Mouse (Mus musculus) midbrain, embryonic 16.5 days (tissue): ENCODE measurements around the gene Ppid. TPM values are rescaled to one million over a fixed set of nuclear protein-coding genes. Genes with fewer than 3 reads are reported as not detected.
A peak's percentile ranks its signal among the peaks of the same experiment; 100 is the strongest.
"Not testable (repeated sequence)": the region's sequence is repeated elsewhere in the genome, so short reads cannot be mapped to it uniquely, and the experiment has no call there.

Experiments used
- ATAC-seq: fragments of 200-750 bp; cut with Nextera tagmentation; 2 replicates; pipeline ENCODE4 v1.8.0; 2017; ENCODE audit warnings: moderate TSS enrichment
- H3K27ac ChIP-seq: fragments of 300-500 bp; sonication (generic); 2 replicates; pipeline ENCODE4 v1.5.1; 2014; ENCODE audit warnings: mild to moderate bottlenecking, low read length, mixed read lengths
- H3K27me3 ChIP-seq: fragments of 300-500 bp; sonication (generic); 2 replicates; pipeline ENCODE4 v1.6.1; 2014; ENCODE audit warnings: low read depth, low read length, mixed read lengths; ENCODE audit not compliant: control insufficient read depth, insufficient read depth
- H3K36me3 ChIP-seq: fragments of 300-500 bp; sonication (generic); 2 replicates; pipeline ENCODE4 v1.6.1; 2014; ENCODE audit warnings: mild to moderate bottlenecking, low read length, moderate library complexity, mixed read lengths; ENCODE audit not compliant: control insufficient read depth, insufficient read depth
- H3K4me1 ChIP-seq: fragments of 300-500 bp; sonication (generic); 2 replicates; pipeline ENCODE4 v1.6.1; 2014; ENCODE audit warnings: mild to moderate bottlenecking, low read length, mixed read lengths; ENCODE audit not compliant: control insufficient read depth, insufficient read depth
- H3K4me2 ChIP-seq: fragments of 300-500 bp; sonication (generic); 2 replicates; pipeline ENCODE4 v1.6.1; 2014; ENCODE audit warnings: mild to moderate bottlenecking, low read length, mixed read lengths
- H3K4me3 ChIP-seq: fragments of 300-500 bp; sonication (generic); 2 replicates; pipeline ENCODE4 v1.5.1; 2014; ENCODE audit warnings: low read depth, mild to moderate bottlenecking, low read length, moderate library complexity, mixed read lengths
- H3K9ac ChIP-seq: fragments of 300-500 bp; sonication (generic); 2 replicates; pipeline ENCODE4 v1.6.1; 2014; ENCODE audit warnings: low read depth, low read length, mixed read lengths
- H3K9me3 ChIP-seq: fragments of 300-500 bp; sonication (generic); replicated peaks from 2 replicates; pipeline ENCODE4 v1.6.1; 2014; ENCODE audit warnings: mild to moderate bottlenecking, low read length, mixed read lengths; ENCODE audit not compliant: control insufficient read depth, poor library complexity, severe bottlenecking
- WGBS: fragments of 180-500 bp; shearing (Covaris S2); extraction: QIAGEN DNeasy Blood & Tissue Kit; methylation state at CpG from one replicate; pipeline ENCODE4 v1.1.7; 2014; 5-methylcytosine and 5-hydroxymethylcytosine counted together
- polyA plus RNA-seq: library from polyadenylated mRNA; unstranded; fragments of >200 nt; fragmentation: Nextera tagmentation; extraction: Ambion mirVana; gene quantifications from 2 replicates; pipeline ENCODE4 v1.2.1, GENCODE M21; 2015

The Ppid gene
- polyA plus RNA-seq, 1 experiment from 2014 or later = 148 TPM

DNA sequence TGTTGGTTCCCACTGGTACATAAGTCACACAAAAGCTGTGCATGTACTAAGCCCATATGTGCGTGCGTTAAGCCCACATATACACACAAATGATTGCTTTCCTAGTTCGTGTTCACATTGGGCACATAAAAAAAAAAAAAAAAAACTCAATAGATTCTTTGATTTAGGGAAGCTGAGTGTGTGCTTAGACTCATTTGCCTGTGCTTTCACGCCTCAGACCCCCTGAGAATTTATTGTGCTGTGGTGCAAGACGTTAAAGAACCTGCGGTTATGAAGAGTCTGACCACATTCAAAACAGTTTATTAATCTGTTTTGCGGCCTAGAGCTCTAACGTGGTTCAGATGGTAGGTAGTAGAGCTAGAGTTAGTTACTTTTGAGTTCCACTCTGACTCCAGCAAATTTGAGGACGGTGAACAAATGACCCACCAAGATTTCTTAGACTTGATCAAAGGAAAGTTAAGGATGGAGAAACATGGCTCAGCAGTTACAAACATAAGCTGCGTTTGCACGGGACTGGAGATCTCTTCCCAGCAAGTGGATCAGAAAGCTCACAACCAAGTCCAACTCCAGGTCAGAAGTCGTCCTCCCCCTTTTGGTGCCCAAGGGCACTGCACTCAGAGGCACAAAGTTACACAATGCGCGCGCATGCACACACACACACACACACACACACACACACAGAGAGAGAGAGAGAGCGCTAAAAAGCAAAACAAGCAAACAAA lies 22.4 kb upstream of the Ppid start:
- Histone ChIP-seq H3K36me3 (no peaks in the 10 kb centered on the region), H3K9ac (no peak overlapping the region; the same call in 1 of the 2 replicates), H3K9me3 (no peaks in the 10 kb centered on the region), H3K4me2 (peak overlapping the region; percentile 82), H3K27me3 (no peaks in the 10 kb centered on the region), H3K4me1 (peaks cover 16% of the 10 kb centered on the region; the same call in 1 of the 2 replicates), H3K27ac (no peak overlapping the region), H3K4me3 (no peak overlapping the region; the same call in 1 of the 2 replicates)
- 82% methylated on average over 16 of the region's 16 CpGs for WGBS
- ATAC-seq = no peak

DNA sequence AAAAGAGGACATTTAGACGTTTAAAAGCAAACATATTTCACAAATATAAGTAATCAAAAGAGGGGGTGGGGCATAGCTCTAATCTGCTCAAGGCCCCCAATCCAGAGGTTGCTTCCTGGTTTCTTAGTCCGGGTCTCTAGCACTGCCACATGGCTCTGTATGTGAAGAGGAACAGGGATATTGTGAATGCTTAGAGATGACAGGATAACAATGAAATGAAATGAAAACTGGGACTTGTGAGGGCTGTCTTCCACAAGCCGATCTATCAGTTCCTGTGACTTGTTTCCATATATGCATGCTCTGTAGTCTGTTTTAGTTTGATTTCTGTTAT lies 21.8 kb upstream of the Ppid start:
- no peaks in the 10 kb centered on the region for H3K36me3 ChIP-seq
- WGBS = 84% methylated on average over 3 of the region's 3 CpGs
- H3K9ac ChIP-seq = no peak overlapping the region
- H3K9me3 ChIP-seq = no peaks in the 10 kb centered on the region
- H3K4me1 ChIP-seq = peaks cover 16% of the 10 kb centered on the region; the same call in 1 of the 2 replicates
- H3K4me2 ChIP-seq = no peak overlapping the region
- no peak for ATAC-seq
- H3K27me3 ChIP-seq = no peaks in the 10 kb centered on the region
- no peak overlapping the region for H3K27ac ChIP-seq
- no peak overlapping the region for H3K4me3 ChIP-seq

DNA sequence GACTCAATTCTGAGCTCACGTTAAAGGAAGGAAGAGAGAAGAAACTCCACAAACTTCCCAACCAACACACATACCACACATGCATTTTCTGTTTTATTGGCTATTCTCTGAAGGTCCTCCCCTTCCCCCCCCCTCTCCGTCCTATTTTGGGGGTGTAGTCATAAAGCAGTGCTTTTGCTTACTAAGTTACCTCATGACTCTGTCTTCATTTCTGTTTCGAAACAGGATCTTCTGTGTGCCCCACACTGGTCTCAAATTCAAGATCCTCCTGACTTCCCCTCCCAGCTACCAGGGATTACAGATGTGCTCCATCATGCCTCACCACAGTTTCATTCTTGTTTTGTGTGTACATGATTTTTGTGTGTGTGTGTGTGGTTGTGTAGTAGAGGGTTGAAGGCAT lies 18.7 kb upstream of the Ppid start:
- Histone ChIP-seq H3K36me3 (no peaks in the 10 kb centered on the region), H3K4me1 (peaks cover 12% of the 10 kb centered on the region), H3K9ac (no peak overlapping the region), H3K27ac (no peak overlapping the region), H3K4me2 (no peak overlapping the region), H3K9me3 (no peaks in the 10 kb centered on the region), H3K4me3 (no peak overlapping the region), H3K27me3 (no peaks in the 10 kb centered on the region)
- no peak for ATAC-seq
- WGBS = 66% methylated on average over 3 of the region's 3 CpGs

DNA sequence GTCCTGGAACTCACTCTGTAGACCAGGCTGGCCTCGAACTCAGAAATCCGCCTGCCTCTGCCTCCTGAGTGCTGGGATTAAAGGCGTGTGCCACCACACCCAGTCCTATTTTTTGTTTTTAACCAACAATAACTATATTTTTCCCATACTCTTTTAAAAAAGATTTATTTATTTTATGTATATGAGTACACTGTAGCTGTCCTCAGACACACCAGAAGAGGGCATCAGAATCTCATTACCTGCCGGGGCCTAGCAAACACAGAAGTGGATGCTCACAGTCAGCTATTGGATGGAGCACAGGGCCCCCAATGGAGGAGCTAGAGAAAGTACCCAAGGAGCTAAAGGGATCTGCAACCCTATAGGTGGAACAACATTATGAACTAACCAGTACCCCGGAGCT lies 17.8 kb upstream of the Ppid start:
- ATAC-seq, H3K9me3 ChIP-seq, H3K4me3 ChIP-seq, H3K36me3 ChIP-seq, H3K27me3 ChIP-seq, H3K9ac ChIP-seq, H3K4me2 ChIP-seq, H3K27ac ChIP-seq: not testable (repeated sequence)
- H3K4me1 ChIP-seq = peaks cover 11% of the 10 kb centered on the region
- WGBS = 96% methylated on average over 5 of the region's 5 CpGs

DNA sequence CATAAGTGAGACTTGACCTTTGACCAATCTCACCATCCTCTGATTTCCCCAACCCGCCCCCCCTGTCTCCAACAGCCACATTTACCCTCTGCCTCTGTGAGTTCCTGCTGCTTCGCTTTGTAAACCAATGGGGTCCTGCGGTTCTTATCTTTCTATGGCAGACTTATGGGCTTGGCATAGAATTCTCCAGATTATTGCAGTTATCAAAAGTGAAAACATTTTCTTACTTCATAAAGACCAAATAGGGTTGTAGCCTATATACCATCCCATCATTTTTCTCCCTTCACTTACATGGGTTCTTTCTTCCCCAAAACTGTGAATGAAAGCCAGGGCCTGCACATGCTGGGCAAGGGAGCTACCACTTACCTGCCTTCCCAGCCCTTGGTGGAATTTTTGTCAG lies 16.8 kb upstream of the Ppid start:
- H3K9me3 ChIP-seq = no peaks in the 10 kb centered on the region
- 85% methylated on average over 3 of the region's 3 CpGs for WGBS
- no peak overlapping the region for H3K9ac ChIP-seq
- no peaks in the 10 kb centered on the region for H3K36me3 ChIP-seq
- peaks cover 10% of the 10 kb centered on the region for H3K4me1 ChIP-seq
- no peak overlapping the region for H3K4me2 ChIP-seq
- no peak overlapping the region for H3K27ac ChIP-seq
- ATAC-seq = no peak
- no peak overlapping the region for H3K4me3 ChIP-seq
- no peaks in the 10 kb centered on the region for H3K27me3 ChIP-seq

DNA sequence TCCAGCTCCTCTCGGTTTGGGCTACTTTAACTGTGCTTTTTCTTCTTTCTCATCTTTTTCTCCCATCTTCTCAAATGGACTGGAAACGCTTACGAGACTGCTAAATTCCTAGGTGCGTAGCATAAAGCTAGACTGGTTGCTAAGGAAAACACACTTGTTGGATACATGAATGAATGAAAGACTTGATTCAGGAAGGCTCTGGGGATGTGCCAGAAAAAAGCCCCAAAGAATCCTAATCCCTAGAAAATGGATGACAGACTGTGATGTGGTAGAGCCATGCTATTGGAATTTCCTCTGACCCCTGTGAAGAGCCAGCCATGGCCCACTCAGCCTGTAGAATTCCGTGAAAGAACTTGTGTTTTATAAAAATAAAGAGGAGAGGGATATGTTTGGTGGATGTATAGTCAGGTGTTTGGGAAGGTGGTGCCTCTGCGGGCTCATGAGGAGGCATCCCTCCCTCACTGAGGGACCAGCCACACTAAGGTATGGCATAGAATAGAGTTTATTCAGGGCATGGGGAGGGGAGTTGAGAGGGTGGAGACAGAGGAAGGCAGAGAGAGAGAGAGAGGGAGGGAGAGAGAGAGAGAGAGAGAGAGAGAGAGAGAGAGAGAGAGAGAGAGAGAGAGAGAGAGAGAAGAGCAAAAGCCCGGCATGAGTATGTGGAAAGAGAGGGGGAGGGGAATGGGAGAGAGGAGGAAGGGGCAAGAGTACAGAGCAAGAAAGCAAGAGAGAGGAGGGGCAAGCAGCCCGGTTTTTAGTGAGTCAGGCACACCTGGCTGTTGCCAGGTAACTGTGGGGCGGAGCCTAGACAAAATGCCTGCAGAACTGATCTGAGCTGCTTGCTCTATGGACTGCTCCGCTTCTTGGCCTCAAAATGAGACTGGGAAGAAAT lies 15.3 kb upstream of the Ppid start:
- Histone ChIP-seq H3K36me3 (no peaks in the 10 kb centered on the region), H3K9me3 (no peaks in the 10 kb centered on the region), H3K4me3 (no peak overlapping the region), H3K4me2 (peak overlapping the region; percentile 17; the same call in 1 of the 2 replicates), H3K27me3 (no peaks in the 10 kb centered on the region), H3K27ac (peak overlapping the region; percentile 42), H3K9ac (no peak overlapping the region), H3K4me1 (peaks cover 10% of the 10 kb centered on the region)
- WGBS = 12% methylated on average over 10 of the region's 10 CpGs
- peak; percentile 70 for ATAC-seq

DNA sequence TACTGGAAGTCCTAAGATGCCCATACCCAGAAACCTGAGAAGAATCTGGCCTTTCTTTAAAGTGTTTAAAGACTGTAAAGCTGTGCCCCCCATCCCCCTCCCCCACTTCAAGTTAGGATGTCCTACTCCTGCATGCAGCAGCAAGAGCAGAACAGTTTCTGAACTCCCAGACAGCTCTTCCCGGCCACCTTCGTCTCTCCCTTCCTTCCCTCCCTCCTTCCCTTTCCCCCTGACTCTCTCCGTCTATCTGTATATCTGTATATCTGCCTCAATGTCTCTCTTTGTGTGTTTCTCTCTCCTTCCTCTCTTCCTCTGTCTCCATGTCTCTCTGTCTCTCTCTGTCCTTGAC lies 14.7 kb upstream of the Ppid start:
- Histone ChIP-seq H3K4me2 (peak overlapping the region; percentile 17; the same call in 1 of the 2 replicates), H3K9me3 (no peaks in the 10 kb centered on the region), H3K4me1 (peaks cover 10% of the 10 kb centered on the region), H3K9ac (no peak overlapping the region), H3K36me3 (no peaks in the 10 kb centered on the region), H3K27ac (peak overlapping the region; percentile 42), H3K27me3 (no peaks in the 10 kb centered on the region), H3K4me3 (no peak overlapping the region)
- 13% methylated on average over 3 of the region's 3 CpGs for WGBS
- ATAC-seq = peak; percentile 44

DNA sequence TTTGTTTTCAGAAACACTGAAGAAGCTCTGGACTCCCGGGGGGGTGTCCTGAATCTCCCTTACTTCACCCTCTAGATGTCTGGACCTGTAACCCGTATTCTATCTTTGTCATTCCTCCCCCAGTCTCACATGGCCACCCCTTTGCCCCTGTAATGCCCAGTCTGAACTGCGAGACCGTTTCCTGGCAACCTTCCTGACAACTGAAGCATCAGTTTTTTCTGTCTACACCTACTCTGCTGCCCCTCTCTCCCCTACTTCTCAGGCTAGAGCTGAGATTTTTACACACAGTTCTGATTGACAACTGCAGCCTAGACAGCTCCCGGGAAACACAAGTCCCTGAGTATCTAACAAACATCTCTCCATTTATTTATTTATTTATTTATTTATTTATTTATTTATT lies 14.3 kb upstream of the Ppid start:
- Histone ChIP-seq H3K4me3 (no peak overlapping the region), H3K9ac (no peak overlapping the region), H3K4me2 (no peak overlapping the region), H3K36me3 (no peaks in the 10 kb centered on the region), H3K27ac (no peak overlapping the region), H3K27me3 (no peaks in the 10 kb centered on the region), H3K4me1 (peaks cover 10% of the 10 kb centered on the region), H3K9me3 (no peaks in the 10 kb centered on the region)
- peak; percentile 37 for ATAC-seq
- 31% methylated on average over 5 of the region's 5 CpGs for WGBS

DNA sequence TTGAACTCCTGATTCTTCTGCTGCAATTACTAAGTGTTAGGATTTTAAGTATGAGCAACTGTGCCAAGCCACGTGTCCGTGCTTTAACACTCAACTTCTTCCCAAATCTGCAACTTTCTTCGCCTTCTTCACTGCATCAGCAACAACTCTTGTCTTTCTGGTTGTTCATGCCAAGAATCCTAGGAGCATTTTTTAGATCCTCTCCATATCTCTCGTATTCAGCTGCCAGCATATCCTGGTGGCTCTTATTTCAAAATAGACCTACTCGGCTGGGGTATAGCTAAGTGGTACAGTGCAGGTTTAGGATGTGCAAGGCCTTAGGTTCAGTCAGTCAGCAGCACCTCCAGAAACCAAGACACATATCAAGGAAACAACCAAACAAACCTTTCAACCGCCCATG lies 13.5 kb upstream of the Ppid start:
- H3K9ac ChIP-seq = no peak overlapping the region
- no peak for ATAC-seq
- no peak overlapping the region for H3K4me2 ChIP-seq
- H3K27me3 ChIP-seq = no peaks in the 10 kb centered on the region
- no peak overlapping the region for H3K4me3 ChIP-seq
- H3K36me3 ChIP-seq = no peaks in the 10 kb centered on the region
- no peaks in the 10 kb centered on the region for H3K9me3 ChIP-seq
- no peak overlapping the region for H3K27ac ChIP-seq
- 95% methylated on average over 6 of the region's 6 CpGs for WGBS
- H3K4me1 ChIP-seq = peaks cover 10% of the 10 kb centered on the region
